Mouse (Mus musculus) liver (tissue): Measurements from ENCODE around the gene Ptpru.

Experiments
- DNase-seq: peaks from one replicate; pipeline ENCODE4 v3.0.0-alpha.2; 2020; ENCODE audit warnings: mixed read lengths

Gene Ptpru

GRCm38 (mm10) chr4:131778616-131779275 lies 59.3 kb downstream of the Ptpru start:
- DNase-seq = no peak

GRCm38 (mm10) chr4:131771384-131771783 lies 66.7 kb downstream of the Ptpru start:
- DNase-seq = no peak

GRCm38 (mm10) chr4:131763911-131764310 lies 74.2 kb downstream of the Ptpru start:
- DNase-seq = no peak

DNA sequence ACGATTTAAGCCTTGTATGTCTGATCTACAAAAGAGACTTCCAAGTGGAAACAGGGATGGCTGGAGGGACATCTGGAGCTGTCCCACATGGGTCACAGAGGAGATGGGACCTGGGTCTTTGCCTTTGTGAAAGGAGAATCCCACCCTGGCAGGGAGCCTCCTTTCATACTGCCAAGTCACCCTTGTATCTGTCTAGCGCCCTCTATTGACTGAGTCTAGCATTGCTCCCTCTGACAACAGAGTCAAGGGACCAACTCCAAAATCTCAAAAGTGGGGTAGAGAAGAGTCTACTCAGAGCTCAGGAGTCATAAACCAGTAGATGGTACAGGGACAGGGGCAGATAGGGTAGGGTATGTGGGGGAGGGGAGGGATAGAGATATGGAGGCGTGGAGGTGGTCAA lies 74.6 kb downstream of the Ptpru start:
- no peak for DNase-seq

DNA sequence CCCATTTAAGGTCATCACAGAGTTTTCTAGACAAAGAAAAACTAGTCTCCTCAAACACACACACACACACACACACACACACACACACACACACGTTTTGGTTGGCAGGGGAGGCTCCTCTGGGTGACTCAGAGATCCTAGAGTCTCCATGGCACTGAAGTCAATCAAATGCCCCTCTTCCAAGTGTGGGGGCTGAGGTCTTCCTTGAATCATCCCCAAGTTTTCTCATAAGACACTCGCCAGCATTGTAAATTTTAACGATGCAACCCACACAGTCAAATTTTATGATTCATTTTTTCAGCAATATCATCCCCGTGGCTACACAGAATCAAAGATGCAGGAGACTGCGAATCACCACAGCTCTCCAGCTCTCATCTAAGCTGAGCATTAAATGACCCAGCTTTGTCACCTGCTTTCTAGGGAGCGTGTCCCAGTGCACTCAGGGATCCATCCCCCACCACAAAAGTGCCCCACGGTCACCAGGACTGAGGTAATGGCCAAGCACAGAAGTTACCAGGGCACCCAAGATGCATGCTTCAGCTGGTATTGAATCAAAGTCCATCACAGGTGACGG lies 75.8 kb downstream of the Ptpru start:
- no peak for DNase-seq

DNA sequence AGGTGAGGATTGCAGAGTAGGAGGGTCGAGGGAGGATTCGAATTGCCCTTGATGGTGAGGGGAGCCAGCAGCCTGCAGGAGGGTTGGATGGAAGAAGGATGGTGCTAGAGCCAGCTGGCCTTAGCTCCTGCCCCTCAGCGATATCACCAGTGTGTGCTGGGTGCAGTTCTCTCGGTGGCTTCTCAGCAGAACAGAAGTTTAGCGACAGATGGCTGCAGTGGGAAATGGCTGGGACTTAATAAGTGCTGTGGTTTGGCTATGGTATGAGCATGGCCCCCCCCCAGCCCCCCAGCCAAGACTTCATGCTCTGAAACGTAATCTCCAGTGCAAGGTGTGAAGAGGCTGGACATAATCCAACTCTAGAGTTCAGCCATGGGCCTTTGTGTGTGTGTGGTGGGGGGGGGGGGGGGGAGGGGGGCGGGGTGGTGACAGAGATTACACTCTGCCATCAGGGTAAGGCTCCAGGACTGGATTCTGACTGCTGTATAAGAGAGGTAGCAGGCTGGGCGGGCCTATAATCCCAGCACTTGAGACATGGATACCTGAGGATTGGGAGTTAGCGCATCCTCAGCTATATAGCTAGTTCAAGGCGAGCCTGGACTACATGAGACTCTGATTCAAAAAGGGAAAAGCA lies 85.8 kb downstream of the Ptpru start:
- DNase-seq = no peak

DNA sequence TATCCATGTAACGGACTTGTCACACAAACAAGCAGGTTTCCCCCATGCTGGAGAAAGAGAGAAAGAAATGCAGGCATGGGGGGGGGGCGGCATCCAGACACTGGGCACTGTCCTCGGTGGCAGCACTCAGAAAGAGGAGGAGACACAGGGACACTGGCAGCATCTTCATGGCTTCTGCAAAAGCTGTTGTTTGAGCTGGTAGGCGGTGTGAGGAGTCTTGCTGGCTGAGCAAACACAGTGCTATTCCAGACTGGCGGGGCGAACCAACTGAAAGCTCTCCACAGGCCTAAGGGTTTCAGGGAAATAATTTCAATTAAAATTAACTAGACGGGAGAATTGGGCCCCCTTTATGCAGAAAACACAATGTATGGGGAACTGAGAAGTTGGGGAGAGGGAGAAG lies 86.5 kb downstream of the Ptpru start:
- DNase-seq = no peak

GRCm38 (mm10) chr4:131749802-131750201 lies 88.3 kb downstream of the Ptpru start:
- DNase-seq = peak; percentile 13

DNA sequence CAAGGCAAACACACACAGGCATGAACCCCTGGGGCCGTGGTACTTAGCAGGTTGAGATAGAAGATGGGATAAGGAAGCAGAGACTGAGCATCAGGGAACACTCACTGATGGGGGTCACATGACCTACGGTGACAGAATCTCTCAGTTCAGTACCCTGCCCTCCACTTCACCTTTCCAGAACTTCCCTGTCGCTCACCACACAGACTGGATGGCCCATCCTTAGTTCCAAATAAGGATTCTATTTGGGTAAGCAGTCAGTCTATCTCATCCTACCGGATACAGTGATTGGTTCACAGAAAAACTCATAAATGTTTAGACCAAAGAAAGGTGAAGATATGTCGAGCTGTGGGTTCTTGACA lies 93.4 kb downstream of the Ptpru start:
- no peak for DNase-seq

GRCm38 (mm10) chr4:131743831-131744684 lies 94.0 kb downstream of the Ptpru start:
- peak; percentile 7 for DNase-seq

DNA sequence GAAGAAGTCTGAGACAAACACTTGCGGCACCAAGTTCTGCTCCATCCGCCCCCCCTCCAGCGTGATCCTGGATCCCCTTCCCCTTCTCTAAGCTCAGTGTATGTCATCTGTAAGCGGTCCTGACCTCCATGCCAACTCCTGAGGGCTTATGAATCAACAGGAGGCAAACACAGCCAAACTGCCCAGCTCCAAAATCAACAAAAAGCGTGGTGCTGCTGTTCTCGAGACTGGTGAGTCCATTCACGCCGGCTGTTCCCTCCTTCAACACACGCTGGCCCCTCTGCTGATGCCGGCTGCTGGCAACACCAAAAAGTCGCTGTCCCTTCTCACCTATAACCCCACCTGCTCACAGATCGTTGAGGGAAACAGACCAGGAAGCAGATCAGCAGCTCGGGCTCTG lies 95.1 kb downstream of the Ptpru start:
- no peak for DNase-seq

DNA sequence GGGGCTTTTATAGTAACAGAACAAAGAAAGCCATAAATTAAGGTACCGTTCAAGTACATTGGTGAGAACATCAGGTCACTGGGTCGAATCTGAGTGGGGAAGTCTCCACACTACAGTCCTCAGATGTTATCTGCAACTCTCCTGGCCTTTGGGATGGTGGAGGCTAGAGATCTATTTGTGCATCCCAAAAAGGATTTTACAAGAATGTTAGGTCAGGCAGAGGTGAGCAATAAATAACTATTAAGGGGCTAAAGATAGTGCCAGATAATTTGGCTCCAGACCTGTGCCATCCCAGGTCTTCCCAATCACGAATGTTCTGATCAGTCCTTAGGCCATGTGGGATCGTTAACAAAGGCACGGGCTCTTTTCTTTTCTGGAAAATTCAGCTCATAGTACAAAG lies 97.5 kb downstream of the Ptpru start:
- DNase-seq = no peak

DNA sequence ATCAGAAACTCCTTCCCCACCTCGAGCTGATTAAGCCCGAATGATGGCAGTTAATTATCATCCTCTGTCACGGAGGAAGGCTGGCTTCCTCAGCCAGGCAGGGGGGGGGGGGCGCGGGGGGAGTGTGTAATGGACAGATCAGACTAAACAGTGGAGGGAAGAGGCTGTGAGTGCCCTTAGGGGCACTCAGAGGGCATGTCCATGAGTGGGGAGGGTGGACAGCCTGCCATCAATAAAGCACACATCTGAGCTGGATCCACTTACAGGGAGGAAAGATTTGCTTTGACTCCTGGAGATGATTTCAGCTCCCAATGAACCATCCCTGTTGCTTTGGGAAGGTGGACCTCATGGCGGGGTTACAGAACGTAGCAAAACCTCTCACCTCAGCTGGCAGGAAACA lies 109.5 kb downstream of the Ptpru start:
- no peak for DNase-seq

GRCm38 (mm10) chr4:131723415-131724080 lies 114.5 kb downstream of the Ptpru start:
- peak; percentile 56 for DNase-seq

GRCm38 (mm10) chr4:131722121-131722841 lies 115.8 kb downstream of the Ptpru start:
- DNase-seq = peak; percentile 10

DNA sequence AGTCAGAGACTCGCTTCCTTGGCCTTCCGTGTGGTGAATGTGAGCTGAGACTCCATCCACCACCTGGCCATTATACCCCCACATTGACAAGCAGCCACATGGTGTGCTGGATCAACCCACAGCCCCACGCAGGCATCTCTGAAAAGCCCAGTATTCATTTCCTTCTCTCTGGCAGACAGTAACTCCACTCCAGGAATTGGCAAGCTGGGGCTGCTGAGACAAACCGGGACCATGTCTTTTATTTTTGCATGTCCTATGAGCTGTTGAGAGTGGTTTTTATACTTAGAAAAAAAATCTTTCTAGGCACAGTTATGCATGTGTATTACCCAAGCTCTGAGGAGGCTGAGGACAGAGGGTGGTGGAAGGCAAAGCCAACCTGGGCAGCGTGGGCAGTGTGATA lies 118.9 kb downstream of the Ptpru start:
- DNase-seq = no peak
